Mouse (Mus musculus) MEL (cell line): ENCODE measurements around the gene Khdrbs1. TPM values are rescaled to one million over a fixed set of nuclear protein-coding genes. Genes with fewer than 3 reads are reported as not detected.

Source experiments
- DNase-seq: peaks from one replicate; pipeline ENCODE4 v3.0.0; 2011; ENCODE audit warnings: low read depth, low spot score
- H3K27ac ChIP-seq: 2 replicates; pipeline ENCODE4 v1.5.1; 2012; ENCODE audit warnings: low read depth, mild to moderate bottlenecking, control low read depth, low read length, moderate library complexity; ENCODE audit not compliant: control insufficient read depth
- H3K27me3 ChIP-seq, 2 experiments: fragments of 150-350 bp in 1 of 2; sonication (generic) in 1 of 2; 2 replicates each; pipeline ENCODE4 v1.6.1; 2012; ENCODE audit warnings: low read length in 2 of 2, mild to moderate bottlenecking in 2 of 2, improper control_type of control experiment in 1 of 2, moderate library complexity in 1 of 2; ENCODE audit not compliant: insufficient read depth in 2 of 2, control insufficient read depth in 1 of 2
- H3K36me3 ChIP-seq, 2 experiments: 2 replicates each; pipeline ENCODE4 v1.6.1; 2012 to 2014; ENCODE audit warnings: low read length in 2 of 2, improper control_type of control experiment in 1 of 2, inconsistent platforms in 1 of 2, mild to moderate bottlenecking in 1 of 2; ENCODE audit not compliant: insufficient read depth in 2 of 2, control insufficient read depth in 1 of 2
- H3K4me1 ChIP-seq, 2 experiments: fragments of 150-350 bp in 1 of 2; sonication (generic) in 1 of 2; 2 replicates each; pipeline ENCODE4 v1.6.1; 2012; ENCODE audit warnings: low read length in 2 of 2, improper control_type of control experiment in 1 of 2, mild to moderate bottlenecking in 1 of 2; ENCODE audit not compliant: insufficient read depth in 2 of 2, control insufficient read depth in 1 of 2
- H3K4me3 ChIP-seq, 2 experiments: fragments of 150-350 bp in 1 of 2; sonication (generic) in 1 of 2; 2 replicates each; pipeline ENCODE4 v1.5.1; 2012; ENCODE audit warnings: low read depth in 2 of 2, low read length in 2 of 2, mild to moderate bottlenecking in 2 of 2, moderate library complexity in 2 of 2, control low read depth in 1 of 2, improper control_type of control experiment in 1 of 2; ENCODE audit not compliant: control insufficient read depth in 1 of 2, insufficient read depth in 1 of 2
- H3K79me2 ChIP-seq: 2 replicates; pipeline ENCODE4 v1.6.1; 2012; ENCODE audit warnings: mild to moderate bottlenecking, low read length, moderate library complexity; ENCODE audit not compliant: control insufficient read depth, poor library complexity, insufficient read depth
- H3K9ac ChIP-seq: 2 replicates; pipeline ENCODE4 v1.6.1; 2012; ENCODE audit warnings: low read depth, mild to moderate bottlenecking, control low read depth, low read length, moderate library complexity; ENCODE audit not compliant: control insufficient read depth, poor library complexity, severe bottlenecking
- H3K9me3 ChIP-seq: fragments of 150-350 bp; sonication (generic); replicated peaks from 2 replicates; pipeline ENCODE4 v1.6.1; 2012; ENCODE audit warnings: mild to moderate bottlenecking, low read length, improper control_type of control experiment, moderate library complexity; ENCODE audit not compliant: insufficient read depth
- BHLHE40 ChIP-seq: IDR thresholded peaks from 2 replicates; pipeline ENCODE4 v1.6.1; 2012; ENCODE audit warnings: low read depth, mild to moderate bottlenecking, inconsistent platforms, low read length, improper control_type of control experiment, borderline replicate concordance
- CHD1 ChIP-seq: IDR thresholded peaks from 2 replicates; pipeline ENCODE4 v1.6.1; 2012; ENCODE audit warnings: low read depth, mild to moderate bottlenecking, inconsistent platforms, low read length, improper control_type of control experiment
- CTCF ChIP-seq, 3 experiments: IDR thresholded peaks in 2 of 3; conservative IDR thresholded peaks in 1 of 3; 2 replicates each; pipeline ENCODE4 v1.5.1; 2011 to 2012; ENCODE audit warnings: low read length in 3 of 3, low read depth in 2 of 3, mild to moderate bottlenecking in 2 of 3, improper control_type of control experiment in 1 of 3, inconsistent platforms in 1 of 3, mixed read lengths in 1 of 3, moderate library complexity in 1 of 3; ENCODE audit not compliant: control insufficient read depth in 1 of 3, insufficient read depth in 1 of 3, poor library complexity in 1 of 3, severe bottlenecking in 1 of 3
- EP300 ChIP-seq, 2 experiments: IDR thresholded peaks; 2 replicates each; pipeline ENCODE4 v1.6.1; 2011; ENCODE audit warnings: improper control_type of control experiment in 2 of 2, low read length in 2 of 2, low read depth in 1 of 2, mild to moderate bottlenecking in 1 of 2
- ETS1 ChIP-seq: IDR thresholded peaks from 2 replicates; pipeline ENCODE4 v1.6.1; 2012; ENCODE audit warnings: low read depth, mild to moderate bottlenecking, inconsistent platforms, low read length, improper control_type of control experiment, moderate library complexity
- HCFC1 ChIP-seq: IDR thresholded peaks from 2 replicates; pipeline ENCODE4 v1.6.1; 2012; ENCODE audit warnings: low read depth, mild to moderate bottlenecking, inconsistent platforms, low read length, improper control_type of control experiment, moderate library complexity
- JUND ChIP-seq: IDR thresholded peaks from 2 replicates; pipeline ENCODE4 v1.6.1; 2011; ENCODE audit warnings: low read depth, mild to moderate bottlenecking, improper control_type of control experiment, low read length
- KAT2A ChIP-seq: conservative IDR thresholded peaks from 2 replicates; pipeline ENCODE4 v1.6.1; 2012; ENCODE audit warnings: low read depth, low read length, improper control_type of control experiment, inconsistent platforms
- MAZ ChIP-seq: IDR thresholded peaks from 2 replicates; pipeline ENCODE4 v1.6.1; 2012; ENCODE audit warnings: low read depth, mild to moderate bottlenecking, inconsistent platforms, low read length, improper control_type of control experiment
- MXI1 ChIP-seq: IDR thresholded peaks from 2 replicates; pipeline ENCODE4 v1.6.1; 2011; ENCODE audit warnings: mild to moderate bottlenecking, low read depth, low read length, improper control_type of control experiment
- MYC ChIP-seq: IDR thresholded peaks from 2 replicates; pipeline ENCODE4 v1.6.1; 2011; ENCODE audit warnings: low read depth, mild to moderate bottlenecking, low read length, improper control_type of control experiment, moderate library complexity
- NELFE ChIP-seq: IDR thresholded peaks from 2 replicates; pipeline ENCODE4 v1.6.1; 2011; ENCODE audit warnings: low read depth, low read length, improper control_type of control experiment
- NRF1 ChIP-seq: IDR thresholded peaks from 2 replicates; pipeline ENCODE4 v1.6.1; 2014; ENCODE audit warnings: low read depth, mild to moderate bottlenecking, inconsistent platforms, low read length, improper control_type of control experiment, moderate library complexity; ENCODE audit not compliant: poor library complexity, insufficient read depth, severe bottlenecking
- POLR2A ChIP-seq, 2 experiments: IDR thresholded peaks; 2 replicates each; pipeline ENCODE4 v1.6.1; 2011 to 2012; ENCODE audit warnings: low read length in 2 of 2, mild to moderate bottlenecking in 2 of 2, control low read depth in 1 of 2, improper control_type of control experiment in 1 of 2, low read depth in 1 of 2, moderate library complexity in 1 of 2; ENCODE audit not compliant: control insufficient read depth in 1 of 2, insufficient read depth in 1 of 2, poor library complexity in 1 of 2
- POLR2AphosphoS2 ChIP-seq: IDR thresholded peaks from 2 replicates; pipeline ENCODE4 v1.6.1; 2011; ENCODE audit warnings: low read length, improper control_type of control experiment
- RAD21 ChIP-seq: IDR thresholded peaks from 2 replicates; pipeline ENCODE4 v1.6.1; 2011; ENCODE audit warnings: mild to moderate bottlenecking, low read depth, low read length, improper control_type of control experiment
- RCOR1 ChIP-seq: IDR thresholded peaks from 2 replicates; pipeline ENCODE4 v1.6.1; 2012; ENCODE audit warnings: low read depth, mild to moderate bottlenecking, inconsistent platforms, low read length, improper control_type of control experiment
- SMC3 ChIP-seq: IDR thresholded peaks from 2 replicates; pipeline ENCODE4 v1.6.1; 2011; ENCODE audit warnings: low read depth, low read length, improper control_type of control experiment
- TCF12 ChIP-seq: IDR thresholded peaks from 2 replicates; pipeline ENCODE4 v1.6.1; 2014; ENCODE audit warnings: low read depth, mild to moderate bottlenecking, inconsistent platforms, low read length, improper control_type of control experiment, moderate library complexity
- UBTF ChIP-seq: IDR thresholded peaks from 2 replicates; pipeline ENCODE4 v1.6.1; 2012; ENCODE audit warnings: low read depth, mild to moderate bottlenecking, inconsistent platforms, low read length, improper control_type of control experiment, moderate library complexity, borderline replicate concordance; ENCODE audit not compliant: insufficient read depth
- USF1 ChIP-seq: IDR thresholded peaks from 2 replicates; pipeline ENCODE4 v1.6.1; 2014; ENCODE audit warnings: low read depth, mild to moderate bottlenecking, inconsistent platforms, low read length, improper control_type of control experiment, moderate library complexity
- ZMIZ1 ChIP-seq: IDR thresholded peaks from 2 replicates; pipeline ENCODE4 v1.6.1; 2012; ENCODE audit warnings: low read depth, mild to moderate bottlenecking, inconsistent platforms, low read length, improper control_type of control experiment, moderate library complexity
- ZNF384 ChIP-seq: IDR thresholded peaks from 2 replicates; pipeline ENCODE4 v1.6.1; 2012; ENCODE audit warnings: low read depth, mild to moderate bottlenecking, inconsistent platforms, low read length, improper control_type of control experiment
- polyA plus RNA-seq, 2 experiments: library from polyadenylated mRNA; stranded (reverse) in 1 of 2; unstranded in 1 of 2; fragments of >175 nt in 1 of 2; fragments of >200 nt in 1 of 2; gene quantifications; 2 replicates each; pipeline versions ENCODE4 v1.2.1 to v1.2.4; 2012; ENCODE audit warnings: low replicate concordance in 2 of 2, low read depth in 1 of 2; ENCODE audit not compliant: insufficient read length in 2 of 2, insufficient read depth in 1 of 2, missing spikeins in 1 of 2
- total RNA-seq: library from RNA; depleted of rRNA; stranded (reverse); fragments of 300-350 nt; gene quantifications from 2 replicates; pipeline ENCODE4 v1.2.3, GENCODE M21; 2012

The Khdrbs1 gene
- total and polyA plus RNA-seq, 3 experiments = 56.5 to 141 (median 77.6) TPM

DNA sequence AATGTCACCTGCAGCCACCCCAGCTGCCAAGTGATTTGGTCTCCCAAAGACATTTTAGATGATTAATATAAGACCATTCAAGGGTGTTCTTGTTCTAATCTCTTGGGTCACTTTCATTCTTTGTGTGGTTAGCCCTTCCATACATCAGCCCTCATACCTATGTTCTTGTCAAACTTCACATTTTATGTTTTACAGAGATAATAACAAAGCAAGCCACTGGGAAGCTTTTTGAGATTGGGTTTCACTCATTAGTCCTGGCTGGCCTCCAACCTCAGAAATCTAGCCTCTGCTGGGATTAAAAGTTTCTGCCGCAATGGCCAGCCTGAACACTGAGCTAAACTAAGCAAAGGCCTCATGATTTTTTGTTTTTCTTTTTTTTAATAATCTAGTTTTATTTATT lies 41.9 kb downstream of the Khdrbs1 start:
- no peak overlapping the region for H3K27ac ChIP-seq
- peak; percentile 46 for DNase-seq
- no peaks in the 10 kb centered on the region for H3K9me3 ChIP-seq
- no peak overlapping the region for H3K9ac ChIP-seq
- TF ChIP-seq ZNF384 = no peak
- TF ChIP-seq MAZ = no peak
- no peak for TF ChIP-seq USF1
- no peak for TF ChIP-seq RAD21
- no peak for TF ChIP-seq UBTF
- peak; percentile 70 for TF ChIP-seq RCOR1
- no peak for TF ChIP-seq JUND
- no peak for TF ChIP-seq CHD1
- TF ChIP-seq POLR2AphosphoS2 = peak; percentile 73; the same call in 1 of the 2 replicates
- no peak for TF ChIP-seq SMC3
- H3K4me1 ChIP-seq = peaks cover 5 to 8% of the 10 kb centered on the region in 2 experiments
- H3K79me2 ChIP-seq = peaks cover 6% of the 10 kb centered on the region; the same call in 1 of the 2 replicates
- H3K27me3 ChIP-seq = no peaks in the 10 kb centered on the region
- H3K4me3 ChIP-seq = no peak overlapping the region
- H3K36me3 ChIP-seq = peaks cover 0 to 8% of the 10 kb centered on the region in 2 experiments; a peak in 3 of 4 replicates

DNA sequence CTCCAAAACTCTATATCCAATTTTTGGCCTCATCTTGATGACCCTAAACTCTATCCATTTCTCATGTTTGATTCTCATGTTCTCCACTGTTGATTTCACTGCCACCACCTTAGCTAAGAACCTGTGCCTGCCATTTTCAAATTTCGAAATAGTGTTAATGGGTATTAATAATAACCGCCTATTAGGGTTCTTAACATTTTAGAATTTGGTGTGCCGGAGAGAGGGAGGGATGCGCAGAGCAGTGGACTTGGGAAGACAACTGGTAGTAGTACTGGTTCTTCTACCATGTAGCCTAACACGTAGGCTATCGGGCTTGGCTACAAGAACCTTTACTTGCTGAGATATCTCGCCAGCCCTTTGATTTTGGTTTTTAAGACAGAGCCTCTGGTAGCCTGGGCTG lies 44.9 kb downstream of the Khdrbs1 start:
- no peak for TF ChIP-seq ZNF384
- peak in 1 of 2 experiments; percentile 46; a peak in 1 of 4 replicates for TF ChIP-seq EP300 (IDR thresholded peaks at IDR 0.05; ENCODE audit: low read depth in 1 of 2, low read length in 2 of 2)
- no peak for DNase-seq
- Histone ChIP-seq H3K79me2 (peaks cover 6% of the 10 kb centered on the region; the same call in 1 of the 2 replicates), H3K9me3 (no peaks in the 10 kb centered on the region), H3K4me1 (peaks cover 5 to 8% of the 10 kb centered on the region in 2 experiments), H3K36me3 (peaks cover 0 to 8% of the 10 kb centered on the region in 2 experiments; a peak in 2 of 4 replicates), H3K27me3 (no peaks in the 10 kb centered on the region), H3K4me3 (peak overlapping the region; percentile 70 to 83), H3K27ac (peak overlapping the region; percentile 82), H3K9ac (peak overlapping the region; percentile 92)

DNA sequence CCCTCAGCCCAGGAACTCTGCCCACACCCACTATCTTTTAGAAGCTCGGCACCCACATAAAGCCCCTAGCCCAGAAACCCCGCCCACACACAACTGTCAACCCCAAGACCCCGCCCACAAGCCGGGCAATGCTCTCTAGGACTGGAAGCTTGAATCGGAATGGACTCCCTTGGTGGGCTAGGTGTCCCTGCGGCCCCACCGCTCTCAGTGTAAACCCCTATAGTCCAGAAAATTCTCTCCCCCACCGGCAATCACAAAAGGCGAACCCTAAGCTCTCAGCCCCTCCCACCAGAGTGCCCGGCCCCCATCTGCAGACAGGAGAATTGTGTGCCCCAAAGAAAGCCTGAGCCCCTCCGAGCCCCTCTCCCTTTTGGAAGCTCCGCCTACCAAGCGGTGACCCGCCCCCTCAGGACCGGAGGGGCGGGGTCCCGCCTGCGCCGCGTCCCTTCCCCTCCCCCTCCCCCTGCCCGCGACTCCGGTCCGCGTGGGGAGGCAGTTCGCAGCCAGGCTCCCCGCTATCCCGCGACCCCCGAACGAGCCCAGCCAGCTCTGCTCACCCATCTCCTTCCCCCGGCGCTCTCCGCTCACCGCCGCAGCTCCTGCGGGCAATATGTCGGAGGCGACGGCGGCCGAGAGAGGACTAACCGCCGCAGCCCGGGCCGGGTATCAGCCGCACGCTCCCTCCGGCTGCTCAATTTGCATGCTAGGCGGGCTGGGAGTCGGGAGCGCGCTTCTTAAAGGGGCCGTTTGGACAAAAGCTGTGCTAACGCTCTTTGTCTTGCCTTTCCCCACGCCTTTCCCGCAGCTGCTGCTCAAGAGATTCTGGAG lies 45.7 kb downstream of the Khdrbs1 start, which contains the start of gene Tmem39b:
Gene Tmem39b, minus strand, starts transcription at position 681 of the 828 bp plus-strand sequence.
- peak; percentile 95 for DNase-seq
- peak within 1 kb of the TSS; percentile 70 to 83 for H3K4me3 ChIP-seq
- peaks cover 5 to 8% of the 10 kb centered on the region in 2 experiments for H3K4me1 ChIP-seq
- peak within 1 kb of the TSS; percentile 82 for H3K27ac ChIP-seq
- peak within 1 kb of the TSS; percentile 92 for H3K9ac ChIP-seq
- no peaks in the 10 kb centered on the region for H3K9me3 ChIP-seq
- no peaks in the 10 kb centered on the region for H3K27me3 ChIP-seq
- H3K79me2 ChIP-seq = peaks cover 6% of the 10 kb centered on the region; the same call in 1 of the 2 replicates
- H3K36me3 ChIP-seq = peaks cover 0 to 8% of the 10 kb centered on the region in 2 experiments; a peak in 2 of 4 replicates
- TF ChIP-seq ZMIZ1 = no peak
- no peak for TF ChIP-seq KAT2A
- 0 out of 2 replicates have a peak, but pooled peaks have one; percentile 11 for TF ChIP-seq BHLHE40
- TF ChIP-seq HCFC1 = peak; percentile 78
- 0 out of 6 replicates have a peak, but pooled peaks of 1 of the 3 experiments have one; percentile 2 for TF ChIP-seq CTCF (IDR thresholded peaks at IDR 0.05 in 2 of 3, conservative IDR thresholded peaks at IDR 0.05 in 1 of 3; ENCODE audit: control insufficient read depth in 1 of 3, insufficient read depth in 1 of 3, low read depth in 2 of 3, low read length in 3 of 3, poor library complexity in 1 of 3, severe bottlenecking in 1 of 3)
- TF ChIP-seq NELFE = peak; percentile 68
- TF ChIP-seq NRF1 = 0 out of 2 replicates have a peak, but pooled peaks have one; percentile 35
- TF ChIP-seq MXI1 = peak; percentile 68; the same call in 1 of the 2 replicates
- no peak for TF ChIP-seq MYC
- peak; percentile 26 for TF ChIP-seq ETS1
- peak; percentile 59 for TF ChIP-seq TCF12
- no peak for TF ChIP-seq USF1
- TF ChIP-seq RAD21 = no peak
- 0 out of 2 replicates have a peak, but pooled peaks have one; percentile 26 for TF ChIP-seq POLR2AphosphoS2
- peak; percentile 71 to 74; a peak in 3 of 4 replicates for TF ChIP-seq POLR2A (IDR thresholded peaks at IDR 0.05; ENCODE audit: control insufficient read depth in 1 of 2, insufficient read depth in 1 of 2, low read depth in 1 of 2, low read length in 2 of 2, poor library complexity in 1 of 2)
